Mouse (Mus musculus): ENCODE measurements around the gene Tnrc6b. TPM values are rescaled to one million over a fixed set of nuclear protein-coding genes. Genes with fewer than 3 reads are reported as not detected.

Tnrc6b gene
- polyA plus RNA-seq, 1 experiment from 2014 or later = 37.7 TPM

DNA sequence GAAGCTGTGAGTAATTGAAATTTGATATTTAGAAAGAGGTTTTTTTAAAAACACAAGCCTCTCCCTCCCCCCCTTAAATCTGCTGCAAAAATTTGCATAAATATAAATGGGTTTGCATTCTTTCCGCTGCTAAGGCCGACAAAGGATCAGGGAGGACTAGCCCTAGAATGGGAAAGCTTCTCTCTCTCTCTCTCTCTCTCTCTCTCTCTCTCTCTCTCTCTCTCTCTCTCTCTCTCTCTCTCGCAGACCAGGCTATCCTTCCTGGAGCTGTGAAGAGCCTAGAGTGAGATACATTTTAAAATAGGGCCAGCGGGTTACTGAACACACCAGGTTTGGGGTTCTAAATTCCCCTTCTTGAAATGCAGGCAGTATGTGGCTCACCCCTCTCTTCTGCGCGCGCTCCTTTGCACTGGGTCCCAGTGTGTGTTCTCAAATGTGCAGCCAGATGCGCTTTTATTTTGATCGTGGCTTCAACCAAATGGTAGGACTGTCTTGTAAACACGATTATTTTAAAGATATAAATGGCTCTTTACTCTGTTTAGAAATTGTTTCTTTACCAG is 88.0 kb downstream of the Tnrc6b start:
- Histone ChIP-seq H3K4me3 (peak overlapping the region; percentile 59), H3K9ac (peak overlapping the region; percentile 71), H3K27ac (peak overlapping the region; percentile 88), H3K4me1 (peaks cover 29% of the 10 kb centered on the region), H3K9me3 (no peaks in the 10 kb centered on the region), H3K36me3 (no peaks in the 10 kb centered on the region), H3K27me3 (no peaks in the 10 kb centered on the region), H3K4me2 (replicated peaks) (peak overlapping the region; percentile 63)
- peak; percentile 44; the same call in 1 of the 2 replicates for ATAC-seq (ENCODE audit: insufficient number of reproducible peaks, insufficient read depth, low FRiP score, low TSS enrichment)
- 0% methylated on average over 10 of the region's 10 CpGs for WGBS

DNA sequence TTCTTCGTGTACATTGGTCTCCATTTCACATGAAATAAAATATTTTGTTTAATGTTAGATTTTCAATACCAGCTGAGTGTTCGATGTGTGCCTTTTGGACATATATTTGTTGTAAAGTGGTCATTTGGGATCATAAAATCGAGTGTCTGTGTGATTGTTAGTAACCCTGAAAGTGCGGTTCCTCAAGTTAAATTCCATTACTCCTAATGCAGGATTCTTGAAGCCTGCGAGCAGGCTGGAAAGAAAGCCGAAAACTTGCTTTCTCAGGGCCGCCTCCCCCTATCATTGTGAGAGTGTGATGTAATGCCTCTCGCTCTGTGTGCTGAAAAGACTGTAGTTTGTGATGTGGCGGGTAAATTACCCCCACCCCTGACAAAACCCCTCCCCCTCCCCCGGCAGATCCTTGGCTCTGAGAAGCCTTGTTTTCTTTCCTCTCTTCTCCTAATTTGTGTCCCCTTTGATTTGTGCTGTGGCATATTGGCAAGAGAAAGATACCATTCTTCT is 88.6 kb downstream of the Tnrc6b start:
- H3K27me3 ChIP-seq = no peaks in the 10 kb centered on the region
- WGBS = under 1% methylated on average over 10 of the region's 10 CpGs
- no peaks in the 10 kb centered on the region for H3K9me3 ChIP-seq
- no peaks in the 10 kb centered on the region for H3K36me3 ChIP-seq
- peak overlapping the region; percentile 63 for H3K4me2 ChIP-seq (replicated peaks)
- H3K4me1 ChIP-seq = peaks cover 29% of the 10 kb centered on the region
- H3K27ac ChIP-seq = peak overlapping the region; percentile 88
- peak overlapping the region; percentile 71 for H3K9ac ChIP-seq
- H3K4me3 ChIP-seq = peak overlapping the region; percentile 59
- no peak for ATAC-seq (ENCODE audit: insufficient number of reproducible peaks, insufficient read depth, low FRiP score, low TSS enrichment)

- H3K9ac ChIP-seq = peak overlapping the region; percentile 71; the same call in 1 of the 2 replicates
- peak overlapping the region; percentile 63 for H3K4me2 ChIP-seq (replicated peaks)
- H3K27me3 ChIP-seq = no peaks in the 10 kb centered on the region
- no peaks in the 10 kb centered on the region for H3K9me3 ChIP-seq
- peak overlapping the region; percentile 59 for H3K4me3 ChIP-seq
- no peaks in the 10 kb centered on the region for H3K36me3 ChIP-seq
- 13% methylated on average over 3 of the region's 3 CpGs for WGBS
- ATAC-seq (ENCODE audit: insufficient number of reproducible peaks, insufficient read depth, low FRiP score, low TSS enrichment) = no peak
- peaks cover 29% of the 10 kb centered on the region for H3K4me1 ChIP-seq
- H3K27ac ChIP-seq = no peak overlapping the region
Observed at GRCm38 (mm10) chr15:80800201-80800600, 89.1 kb downstream of the Tnrc6b start.

DNA sequence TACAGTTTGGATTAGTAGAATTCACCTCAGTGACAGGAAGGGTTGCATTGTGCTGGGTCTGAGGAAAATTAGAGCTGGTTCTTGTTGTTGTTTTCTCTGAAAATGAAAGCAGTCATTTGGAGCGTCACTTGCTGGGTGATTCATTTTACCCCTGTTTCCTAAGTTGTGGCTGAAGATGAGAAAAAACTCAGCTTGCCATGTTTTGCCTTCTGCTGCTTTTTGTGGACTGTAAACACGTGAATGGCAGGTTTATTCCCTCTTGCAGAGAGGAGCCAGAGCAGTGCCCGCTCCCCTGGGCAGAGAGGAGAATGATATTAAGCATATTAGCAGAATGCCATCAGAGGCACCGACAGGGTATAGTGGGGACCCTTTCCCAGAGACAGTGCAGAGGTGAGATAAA is 89.7 kb downstream of the Tnrc6b start:
- Histone ChIP-seq H3K9ac (peak overlapping the region; percentile 38; the same call in 1 of the 2 replicates), H3K27me3 (no peaks in the 10 kb centered on the region), H3K4me1 (peaks cover 29% of the 10 kb centered on the region), H3K27ac (no peak overlapping the region), H3K36me3 (no peaks in the 10 kb centered on the region), H3K4me2 (replicated peaks) (peak overlapping the region; percentile 63), H3K4me3 (peak overlapping the region; percentile 59; the same call in 1 of the 2 replicates), H3K9me3 (no peaks in the 10 kb centered on the region)
- 17% methylated on average over 4 of the region's 4 CpGs for WGBS
- no peak for ATAC-seq (ENCODE audit: insufficient number of reproducible peaks, insufficient read depth, low FRiP score, low TSS enrichment)

DNA sequence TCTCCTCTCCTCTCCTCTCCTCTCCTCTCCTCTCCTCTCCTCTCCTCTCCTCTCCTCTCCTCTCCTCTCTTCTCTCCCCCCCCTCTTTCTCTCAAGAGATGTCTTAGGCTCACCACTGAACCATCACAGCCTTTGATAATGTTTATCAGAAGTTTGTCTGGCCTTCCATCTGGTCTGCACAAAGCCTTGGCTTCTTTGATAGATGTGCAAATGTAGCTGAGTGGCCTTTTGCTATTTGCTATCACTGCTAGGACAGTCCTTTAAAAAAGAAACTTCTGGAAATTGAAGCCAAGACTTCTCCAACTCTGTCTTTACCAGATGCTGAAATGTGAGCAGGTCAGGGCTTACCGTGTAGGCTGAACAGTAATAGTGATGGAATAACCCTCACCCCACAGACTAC is 90.5 kb downstream of the Tnrc6b start:
- no peaks in the 10 kb centered on the region for H3K27me3 ChIP-seq
- H3K9me3 ChIP-seq = no peaks in the 10 kb centered on the region
- 26% methylated on average over 1 of the region's 1 CpGs for whole genome bisulfite sequencing
- H3K27ac ChIP-seq = no peak overlapping the region
- no peak for ATAC-seq (ENCODE audit: insufficient number of reproducible peaks, insufficient read depth, low FRiP score, low TSS enrichment)
- H3K4me2 ChIP-seq (replicated peaks) = peak overlapping the region; percentile 63
- H3K4me3 ChIP-seq = no peak overlapping the region
- H3K9ac ChIP-seq = no peak overlapping the region
- H3K36me3 ChIP-seq = no peaks in the 10 kb centered on the region
- peaks cover 29% of the 10 kb centered on the region for H3K4me1 ChIP-seq

- peaks cover 7% of the 10 kb centered on the region for H3K4me1 ChIP-seq
- no peak for ATAC-seq (ENCODE audit: insufficient number of reproducible peaks, insufficient read depth, low FRiP score, low TSS enrichment)
- no peak overlapping the region for H3K4me2 ChIP-seq (replicated peaks)
- no peaks in the 10 kb centered on the region for H3K9me3 ChIP-seq
- no peak overlapping the region for H3K4me3 ChIP-seq
- no peak overlapping the region for H3K27ac ChIP-seq
- no peaks in the 10 kb centered on the region for H3K36me3 ChIP-seq
- no peak overlapping the region for H3K9ac ChIP-seq
- no peaks in the 10 kb centered on the region for H3K27me3 ChIP-seq
- 79% methylated on average over 5 of the region's 5 CpGs for WGBS
Observed at GRCm38 (mm10) chr15:80807162-80807561, 96.0 kb downstream of the Tnrc6b start.

- Histone ChIP-seq H3K4me1 (peaks cover 12% of the 10 kb centered on the region; the same call in 1 of the 2 replicates), H3K9me3 (no peaks in the 10 kb centered on the region), H3K27me3 (no peaks in the 10 kb centered on the region), H3K36me3 (no peaks in the 10 kb centered on the region), H3K4me3 (no peak overlapping the region), H3K4me2 (replicated peaks) (no peak overlapping the region), H3K9ac (no peak overlapping the region), H3K27ac (no peak overlapping the region)
- 86% methylated on average over 3 of the region's 3 CpGs for WGBS
- no peak for ATAC-seq (ENCODE audit: insufficient number of reproducible peaks, insufficient read depth, low FRiP score, low TSS enrichment)
Observed at GRCm38 (mm10) chr15:80810226-80810625, 99.1 kb downstream of the Tnrc6b start.

DNA sequence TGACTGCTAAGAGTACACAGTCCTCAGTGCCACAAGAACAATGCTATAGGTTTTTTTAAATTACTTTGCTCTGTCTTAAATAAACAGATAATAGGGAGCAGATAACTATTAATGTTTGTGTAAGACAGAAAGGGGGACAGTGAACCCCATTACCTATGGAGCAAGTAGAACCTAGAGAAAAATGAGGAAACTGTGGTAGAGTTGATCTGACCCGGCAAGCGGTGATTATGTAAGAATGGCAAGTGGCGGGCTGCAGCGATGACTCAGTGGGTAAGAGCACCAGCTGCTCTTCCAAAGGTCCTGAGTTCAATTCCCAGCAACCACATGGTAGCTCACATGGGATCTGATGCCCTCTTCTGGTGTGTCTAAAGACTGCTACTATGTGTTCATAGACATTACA is 101.7 kb downstream of the Tnrc6b start:
- H3K27ac ChIP-seq = no peak overlapping the region
- H3K4me3 ChIP-seq = no peak overlapping the region
- 92% methylated on average over 4 of the region's 4 CpGs for WGBS
- no peaks in the 10 kb centered on the region for H3K27me3 ChIP-seq
- H3K36me3 ChIP-seq = no peaks in the 10 kb centered on the region
- ATAC-seq (ENCODE audit: insufficient number of reproducible peaks, insufficient read depth, low FRiP score, low TSS enrichment) = no peak
- H3K9me3 ChIP-seq = no peaks in the 10 kb centered on the region
- no peak overlapping the region for H3K9ac ChIP-seq
- no peak overlapping the region for H3K4me2 ChIP-seq (replicated peaks)
- peaks cover 12% of the 10 kb centered on the region; the same call in 1 of the 2 replicates for H3K4me1 ChIP-seq

DNA sequence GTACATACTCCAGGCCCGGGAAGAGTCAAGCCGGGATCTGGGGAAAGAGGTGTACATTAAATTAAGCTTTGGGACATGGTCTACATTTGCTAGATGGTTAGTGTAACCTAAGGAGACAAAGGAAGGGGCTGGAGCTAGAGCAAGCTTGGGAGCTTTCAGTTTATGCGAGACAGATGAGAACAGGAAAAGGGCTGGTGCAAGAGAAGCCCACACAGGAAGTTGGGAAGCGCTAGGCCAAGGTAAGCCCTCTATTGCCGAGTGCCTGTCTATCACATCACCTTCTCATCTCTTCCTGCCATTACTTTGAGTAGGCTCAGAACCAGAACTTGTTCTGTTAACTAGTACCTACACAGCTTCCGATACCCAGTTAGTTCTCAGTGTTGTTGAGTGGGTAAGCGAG is 103.7 kb downstream of the Tnrc6b start:
- Histone ChIP-seq H3K4me1 (peaks cover 14% of the 10 kb centered on the region; the same call in 1 of the 2 replicates), H3K27ac (no peak overlapping the region), H3K27me3 (no peaks in the 10 kb centered on the region), H3K9me3 (no peaks in the 10 kb centered on the region), H3K4me2 (replicated peaks) (no peak overlapping the region), H3K36me3 (no peaks in the 10 kb centered on the region), H3K4me3 (no peak overlapping the region), H3K9ac (no peak overlapping the region)
- 66% methylated on average over 7 of the region's 7 CpGs for WGBS
- no peak for ATAC-seq (ENCODE audit: insufficient number of reproducible peaks, insufficient read depth, low FRiP score, low TSS enrichment)

GRCm38 (mm10) chr15:80822276-80822675 is 111.2 kb downstream of the Tnrc6b start:
- Histone ChIP-seq H3K4me3 (no peak overlapping the region), H3K27ac (no peak overlapping the region), H3K27me3 (no peaks in the 10 kb centered on the region), H3K36me3 (0 out of 2 replicates have a peak, but pooled peaks cover 3% of the 10 kb centered on the region), H3K9ac (no peak overlapping the region), H3K4me2 (replicated peaks) (no peak overlapping the region), H3K4me1 (0 out of 2 replicates have a peak, but pooled peaks cover 6% of the 10 kb centered on the region), H3K9me3 (no peaks in the 10 kb centered on the region)
- 15% methylated on average over 1 of the region's 1 CpGs for WGBS
- no peak for ATAC-seq (ENCODE audit: insufficient number of reproducible peaks, insufficient read depth, low FRiP score, low TSS enrichment)

- no peak overlapping the region for H3K4me2 ChIP-seq (replicated peaks)
- H3K27ac ChIP-seq = no peak overlapping the region
- no peak for ATAC-seq (ENCODE audit: insufficient number of reproducible peaks, insufficient read depth, low FRiP score, low TSS enrichment)
- H3K4me3 ChIP-seq = no peak overlapping the region
- no peaks in the 10 kb centered on the region for H3K9me3 ChIP-seq
- 87% methylated on average over 3 of the region's 3 CpGs for WGBS
- no peak overlapping the region for H3K9ac ChIP-seq
- H3K27me3 ChIP-seq = no peaks in the 10 kb centered on the region
- no peaks in the 10 kb centered on the region for H3K36me3 ChIP-seq
- 0 out of 2 replicates have a peak, but pooled peaks cover 2% of the 10 kb centered on the region for H3K4me1 ChIP-seq
Observed at GRCm38 (mm10) chr15:80831170-80831569, 120.1 kb downstream of the Tnrc6b start.

GRCm38 (mm10) chr15:80832808-80833207 is 121.7 kb downstream of the Tnrc6b start:
- Histone ChIP-seq H3K27ac (no peak overlapping the region), H3K4me3 (no peak overlapping the region), H3K4me1 (peaks cover 10% of the 10 kb centered on the region; the same call in 1 of the 2 replicates), H3K27me3 (no peaks in the 10 kb centered on the region), H3K4me2 (replicated peaks) (no peak overlapping the region), H3K36me3 (no peaks in the 10 kb centered on the region), H3K9me3 (no peaks in the 10 kb centered on the region), H3K9ac (no peak overlapping the region)
- WGBS = 81% methylated on average over 3 of the region's 3 CpGs
- no peak for ATAC-seq (ENCODE audit: insufficient number of reproducible peaks, insufficient read depth, low FRiP score, low TSS enrichment)
